ENCODE assay signal across 8 mouse cellular contexts in genomic region chr4:43493186-43493845, GRCm38 (mm10). TPM values are rescaled to one million over a fixed set of nuclear protein-coding genes. Genes with fewer than 3 reads are reported as not detected.
A peak's percentile ranks its signal among the peaks of the same experiment; 100 is the strongest.
DNase-seq lines count a peak whose midpoint lies in the region; ATAC-seq lines count a peak whose summit lies in the region.

No protein-coding gene starts in this region.

- H3K9me3 ChIP-seq in heart, embryonic 13.5 days = no peaks in the 10 kb centered on the region; the same call in 1 of the 2 replicates
- H3K9me3 ChIP-seq in liver, embryonic 12.5 days (replicated peaks) = no peaks in the 10 kb centered on the region

- 0 out of 2 replicates have a peak overlapping the region, but pooled peaks have one; percentile 22 for H3K27ac ChIP-seq in brown adipose tissue, adult 24 weeks (replicated peaks; ENCODE audit: low read depth, low read length)
- H3K27ac ChIP-seq in heart, embryonic 13.5 days (replicated peaks) = peak overlapping the region; percentile 94
- H3K27ac ChIP-seq in liver, embryonic 12.5 days = peak overlapping the region; percentile 89

- peak; percentile 64 for ATAC-seq in CD4-positive, CD25-positive, alpha-beta regulatory T cell, adult 4 months
- peak; percentile 81 for ATAC-seq in erythroid progenitor cell, adult 5-6 weeks (replicated peaks; ENCODE audit: low FRiP score, poor library complexity, severe bottlenecking)
- ATAC-seq in heart, embryonic 13.5 days (ENCODE audit: extremely low read depth, insufficient number of reproducible peaks, low FRiP score, low TSS enrichment) = peak; percentile 84
- ATAC-seq in liver, embryonic 12.5 days = peak; percentile 82

- H3K36me3 ChIP-seq in heart, embryonic 13.5 days = peaks cover 24% of the 10 kb centered on the region
- H3K36me3 ChIP-seq in liver, embryonic 12.5 days = peaks cover 36% of the 10 kb centered on the region
- no peaks in the 10 kb centered on the region for H3K36me3 ChIP-seq in splenic B cell, adult 2 months (ENCODE audit: control insufficient read depth, insufficient read depth, low read length, poor library complexity, severe bottlenecking)

- whole genome bisulfite sequencing in heart, embryonic 13.5 days = under 1% methylated on average over 47 of the region's 47 CpGs
- under 1% methylated on average over 47 of the region's 47 CpGs for WGBS in liver, embryonic 12.5 days (ENCODE audit: insufficient replicate concordance)

- peak overlapping the region; percentile 93 for H3K9ac ChIP-seq in heart, embryonic 13.5 days
- peak overlapping the region; percentile 90 for H3K9ac ChIP-seq in liver, embryonic 12.5 days

- peak overlapping the region; percentile 78 for H3K4me2 ChIP-seq in heart, embryonic 13.5 days
- peak overlapping the region; percentile 88 for H3K4me2 ChIP-seq in liver, embryonic 12.5 days

- H3K4me1 ChIP-seq in brown adipose tissue, adult 24 weeks (ENCODE audit: control insufficient read depth, insufficient read depth, insufficient read length, low read length) = no peaks in the 10 kb centered on the region
- peaks cover 45% of the 10 kb centered on the region for H3K4me1 ChIP-seq in heart, embryonic 13.5 days
- H3K4me1 ChIP-seq in liver, embryonic 12.5 days = peaks cover 68% of the 10 kb centered on the region

- peak overlapping the region; percentile 95 for H3K4me3 ChIP-seq in brown adipose tissue, adult 24 weeks (ENCODE audit: insufficient read depth, low read depth, low read length)
- peak overlapping the region; percentile 86 for H3K4me3 ChIP-seq in heart, embryonic 13.5 days
- peak overlapping the region; percentile 88 for H3K4me3 ChIP-seq in liver, embryonic 12.5 days

- peak; percentile 98 for DNase-seq in kidney, postnatal 10 days
- DNase-seq in naive thymus-derived CD4-positive, alpha-beta T cell, adult 2 months (ENCODE audit: low read depth) = peak; percentile 98
- DNase-seq in splenic B cell, adult 2 months (ENCODE audit: low read depth, low spot score) = peak; percentile 97

- H3K27me3 ChIP-seq in heart, embryonic 13.5 days (replicated peaks) = no peaks in the 10 kb centered on the region
- no peaks in the 10 kb centered on the region for H3K27me3 ChIP-seq in liver, embryonic 12.5 days (replicated peaks)
- no peaks in the 10 kb centered on the region for H3K27me3 ChIP-seq in splenic B cell, adult 2 months (ENCODE audit: control insufficient read depth, insufficient read depth, low read length, poor library complexity, severe bottlenecking)

RNA-seq across cellular contexts. Expression of gene Ccdc107, which starts 0.6 kb away (rescaled TPM):
- 10 to 100 TPM; 64.0 to 76.0 TPM for polyA plus RNA-seq in CD4-positive, CD25-positive, alpha-beta regulatory T cell, adult 4 months (2017; shearing (Covaris generic))
- polyA plus RNA-seq in brown adipose tissue, adult 24 weeks (2012; ENCODE audit: insufficient read depth, insufficient read length, missing spikeins) = 31.3 and 34.0 TPM in 2 replicates
- total RNA-seq in erythroid progenitor cell, adult 5-6 weeks (2015; ENCODE audit: low replicate concordance) = 26.0 and 46.9 TPM in 2 replicates
- 38.5 and 41.1 TPM in 2 replicates for total RNA-seq in erythroid progenitor cell, adult 5-6 weeks (2017; ENCODE audit: low replicate concordance)
- 70.9 and 77.6 TPM in 2 replicates for polyA plus RNA-seq in heart, embryonic 13.5 days (2015; fragmentation: Nextera tagmentation; extraction: Ambion mirVana)
- polyA plus RNA-seq in liver, embryonic 12.5 days (2016; fragmentation: Nextera tagmentation; extraction: Ambion mirVana) = 38.3 and 40.0 TPM in 2 replicates

RNA-seq across cellular contexts. Expression of gene Arhgef39, which starts 6.2 kb away (rescaled TPM):
- 1 to 10 TPM; 4.9 to 8.3 TPM for polyA plus RNA-seq in CD4-positive, CD25-positive, alpha-beta regulatory T cell, adult 4 months (2017; shearing (Covaris generic))
- not detected in 2 replicates for polyA plus RNA-seq in brown adipose tissue, adult 24 weeks (2012; ENCODE audit: insufficient read depth, insufficient read length, missing spikeins)
- total RNA-seq in erythroid progenitor cell, adult 5-6 weeks (2015; ENCODE audit: low replicate concordance) = 233 and 242 TPM in 2 replicates
- 202 and 213 TPM in 2 replicates for total RNA-seq in erythroid progenitor cell, adult 5-6 weeks (2017; ENCODE audit: low replicate concordance)
- polyA plus RNA-seq in heart, embryonic 13.5 days (2015; fragmentation: Nextera tagmentation; extraction: Ambion mirVana) = 32.0 and 40.3 TPM in 2 replicates
- 32.6 and 35.8 TPM in 2 replicates for polyA plus RNA-seq in liver, embryonic 12.5 days (2016; fragmentation: Nextera tagmentation; extraction: Ambion mirVana)

RNA-seq across cellular contexts. Expression of gene Sit1, which starts 9.8 kb away (rescaled TPM):
- 100 to 1,000 TPM; 144 to 199 TPM for polyA plus RNA-seq in CD4-positive, CD25-positive, alpha-beta regulatory T cell, adult 4 months (2017; shearing (Covaris generic))
- not detected in 2 replicates for polyA plus RNA-seq in brown adipose tissue, adult 24 weeks (2012; ENCODE audit: insufficient read depth, insufficient read length, missing spikeins)
- not detected in 2 replicates for total RNA-seq in erythroid progenitor cell, adult 5-6 weeks (2015; ENCODE audit: low replicate concordance)
- 3.2 TPM in 1 of 2 replicates, not detected in the other for total RNA-seq in erythroid progenitor cell, adult 5-6 weeks (2017; ENCODE audit: low replicate concordance)
- not detected in 2 replicates for polyA plus RNA-seq in heart, embryonic 13.5 days (2015; fragmentation: Nextera tagmentation; extraction: Ambion mirVana)
- not detected in 2 replicates for polyA plus RNA-seq in liver, embryonic 12.5 days (2016; fragmentation: Nextera tagmentation; extraction: Ambion mirVana)

RNA-seq across cellular contexts. Expression of gene Car9, which starts 13.4 kb away (rescaled TPM):
- polyA plus RNA-seq in CD4-positive, CD25-positive, alpha-beta regulatory T cell, adult 4 months (2017; shearing (Covaris generic)) = 1 to 10 TPM in 1 of 2 experiments, under 1 TPM in 1; 0.32 to 1.5 TPM
- not detected in 2 replicates for polyA plus RNA-seq in brown adipose tissue, adult 24 weeks (2012; ENCODE audit: insufficient read depth, insufficient read length, missing spikeins)
- total RNA-seq in erythroid progenitor cell, adult 5-6 weeks (2015; ENCODE audit: low replicate concordance) = 1.7 TPM in 1 of 2 replicates, not detected in the other
- total RNA-seq in erythroid progenitor cell, adult 5-6 weeks (2017; ENCODE audit: low replicate concordance) = not detected in 2 replicates
- polyA plus RNA-seq in heart, embryonic 13.5 days (2015; fragmentation: Nextera tagmentation; extraction: Ambion mirVana) = 1.8 and 2.0 TPM in 2 replicates
- polyA plus RNA-seq in liver, embryonic 12.5 days (2016; fragmentation: Nextera tagmentation; extraction: Ambion mirVana) = 1.2 and 1.3 TPM in 2 replicates

RNA-seq across cellular contexts. Expression of gene Tpm2, which starts 30.2 kb away (rescaled TPM):
- polyA plus RNA-seq in CD4-positive, CD25-positive, alpha-beta regulatory T cell, adult 4 months (2017; shearing (Covaris generic)) = not detected
- 148 and 245 TPM in 2 replicates for polyA plus RNA-seq in brown adipose tissue, adult 24 weeks (2012; ENCODE audit: insufficient read depth, insufficient read length, missing spikeins)
- not detected in 2 replicates for total RNA-seq in erythroid progenitor cell, adult 5-6 weeks (2015; ENCODE audit: low replicate concordance)
- total RNA-seq in erythroid progenitor cell, adult 5-6 weeks (2017; ENCODE audit: low replicate concordance) = not detected in 2 replicates
- polyA plus RNA-seq in heart, embryonic 13.5 days (2015; fragmentation: Nextera tagmentation; extraction: Ambion mirVana) = 143 and 157 TPM in 2 replicates
- 27.9 and 29.9 TPM in 2 replicates for polyA plus RNA-seq in liver, embryonic 12.5 days (2016; fragmentation: Nextera tagmentation; extraction: Ambion mirVana)

Comparison
In these comparisons a context has a peak if more than half of its experiments do, and no peak if none do; other contexts are left out.
1. Peak in every context shown above with its lines: DNase-seq, ATAC-seq, H3K4me3 ChIP-seq and H3K27ac ChIP-seq.
2. H3K27ac ChIP-seq: peak in every context shown above with its lines; median percentile 94 in heart, embryonic 13.5 days; 89 in liver, embryonic 12.5 days; 22 in brown adipose tissue, adult 24 weeks.
3. RNA of gene Sit1, which starts 9.8 kb away (polyA plus RNA-seq): 144 to 199 TPM in CD4-positive, CD25-positive, alpha-beta regulatory T cell, adult 4 months; not detected in heart, embryonic 13.5 days, not detected in brown adipose tissue, adult 24 weeks and not detected in liver, embryonic 12.5 days; every median in the first group is over 100 times any median in the second.